Mouse (Mus musculus) kidney, embryonic 15.5 days (tissue): ENCODE measurements at regions not wholly inside any gene's neighbourhood (a gene's known extent, or its start where the extent isn't known, plus 50 kb on each side); places are given as distances from the start of the nearest gene placed in this dataset.
A peak's percentile ranks its signal among the peaks of the same experiment; 100 is the strongest.

Experiments used
- ATAC-seq: fragments of 200-750 bp; cut with Nextera tagmentation; replicated peaks from 2 replicates; pipeline ENCODE4 v1.8.0; 2017; ENCODE audit warnings: moderate TSS enrichment; ENCODE audit not compliant: low FRiP score
- H3K27ac ChIP-seq: fragments of 300-500 bp; sonication (generic); 2 replicates; pipeline ENCODE4 v1.5.1; 2015; ENCODE audit warnings: mild to moderate bottlenecking, inconsistent platforms
- H3K27me3 ChIP-seq: fragments of 300-500 bp; sonication (generic); 2 replicates; pipeline ENCODE4 v1.6.1; 2015; ENCODE audit warnings: inconsistent platforms
- H3K36me3 ChIP-seq: fragments of 300-500 bp; sonication (generic); 2 replicates; pipeline ENCODE4 v1.6.1; 2015; ENCODE audit warnings: inconsistent platforms
- H3K4me1 ChIP-seq: fragments of 300-500 bp; sonication (generic); 2 replicates; pipeline ENCODE4 v1.6.1; 2015; ENCODE audit warnings: inconsistent platforms
- H3K4me2 ChIP-seq: fragments of 300-500 bp; sonication (generic); 2 replicates; pipeline ENCODE4 v1.6.1; 2015; ENCODE audit warnings: moderate library complexity, mild to moderate bottlenecking, inconsistent platforms
- H3K4me3 ChIP-seq: fragments of 300-500 bp; sonication (generic); replicated peaks from 2 replicates; pipeline ENCODE4 v1.5.1; 2015; ENCODE audit warnings: mild to moderate bottlenecking, inconsistent platforms
- H3K9ac ChIP-seq: fragments of 300-500 bp; sonication (generic); 2 replicates; pipeline ENCODE4 v1.6.1; 2015; ENCODE audit warnings: mild to moderate bottlenecking, inconsistent platforms
- H3K9me3 ChIP-seq: fragments of 300-500 bp; sonication (generic); replicated peaks from 2 replicates; pipeline ENCODE4 v1.6.1; 2016; ENCODE audit warnings: inconsistent platforms
- WGBS: fragments of 180-500 bp; shearing (Covaris S2); methylation state at CpG from one replicate; pipeline ENCODE4 v1.1.7; 2015; ENCODE audit warnings: mixed read lengths; 5-methylcytosine and 5-hydroxymethylcytosine counted together

DNA sequence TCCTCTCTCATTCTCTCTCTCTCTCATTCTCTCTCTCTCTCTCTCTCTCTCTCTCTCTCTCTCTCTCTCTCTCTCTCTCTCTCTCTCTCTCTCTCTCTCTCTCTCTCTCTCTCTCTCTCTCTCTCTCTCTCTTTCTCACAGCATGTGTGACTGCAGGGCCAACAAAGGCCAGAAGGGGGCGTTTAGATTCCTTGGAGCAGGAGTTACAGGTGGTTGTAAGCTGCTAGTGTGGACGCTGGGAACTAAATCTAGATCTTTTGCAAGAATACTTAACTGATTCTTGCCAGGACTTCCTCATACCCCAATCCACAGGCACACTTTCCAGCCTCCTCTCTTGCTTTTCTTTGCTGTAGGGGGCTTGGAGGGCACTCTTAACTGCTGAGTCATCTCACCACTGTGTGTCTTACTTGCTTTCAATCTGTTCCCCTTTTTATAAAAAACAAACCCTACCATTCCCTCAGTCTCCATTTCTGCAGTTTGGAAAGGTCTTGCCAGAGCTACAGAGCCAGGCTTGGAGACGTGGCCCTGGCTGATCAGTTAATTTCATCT, 154.4 kb upstream of the Cxcr4 start:
- no peak overlapping the region for H3K27ac ChIP-seq
- H3K27me3 ChIP-seq, result no peaks in the 10 kb centered on the region
- no peak overlapping the region for H3K4me2 ChIP-seq
- no peaks in the 10 kb centered on the region for H3K36me3 ChIP-seq
- no peak overlapping the region for H3K4me3 ChIP-seq
- H3K9me3 ChIP-seq, result no peaks in the 10 kb centered on the region
- H3K9ac ChIP-seq, result no peak overlapping the region
- WGBS, result 72% methylated on average over 3 of the region's 3 CpGs
- H3K4me1 ChIP-seq, result peaks cover 13% of the 10 kb centered on the region
- ATAC-seq, result no peak

DNA sequence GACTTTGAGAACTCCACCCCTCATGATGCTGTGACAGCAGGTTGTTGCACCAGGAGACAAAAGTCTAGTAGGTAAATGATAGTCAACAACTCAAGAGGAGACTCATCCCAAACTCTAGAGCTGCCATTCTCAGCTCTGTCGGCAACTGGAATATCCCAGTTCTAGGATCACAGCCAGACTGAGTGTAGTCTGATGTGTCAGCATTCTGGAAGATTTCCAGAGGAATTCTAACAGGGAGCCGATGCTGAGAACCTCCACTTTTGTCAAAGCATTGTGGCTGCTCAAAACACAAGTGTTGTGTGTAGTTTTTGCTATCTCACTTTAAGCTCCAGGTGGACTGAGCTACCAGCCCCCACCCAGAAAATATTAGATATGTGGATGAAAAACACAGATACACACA, 148.5 kb upstream of the Cxcr4 start:
- Histone ChIP-seq H3K27ac (no peak overlapping the region), H3K9me3 (no peaks in the 10 kb centered on the region), H3K4me3 (no peak overlapping the region), H3K36me3 (no peaks in the 10 kb centered on the region), H3K9ac (no peak overlapping the region), H3K4me2 (no peak overlapping the region), H3K27me3 (no peaks in the 10 kb centered on the region), H3K4me1 (no peaks in the 10 kb centered on the region)
- no peak for ATAC-seq
- WGBS, result 72% methylated on average over 2 of the region's 2 CpGs

DNA sequence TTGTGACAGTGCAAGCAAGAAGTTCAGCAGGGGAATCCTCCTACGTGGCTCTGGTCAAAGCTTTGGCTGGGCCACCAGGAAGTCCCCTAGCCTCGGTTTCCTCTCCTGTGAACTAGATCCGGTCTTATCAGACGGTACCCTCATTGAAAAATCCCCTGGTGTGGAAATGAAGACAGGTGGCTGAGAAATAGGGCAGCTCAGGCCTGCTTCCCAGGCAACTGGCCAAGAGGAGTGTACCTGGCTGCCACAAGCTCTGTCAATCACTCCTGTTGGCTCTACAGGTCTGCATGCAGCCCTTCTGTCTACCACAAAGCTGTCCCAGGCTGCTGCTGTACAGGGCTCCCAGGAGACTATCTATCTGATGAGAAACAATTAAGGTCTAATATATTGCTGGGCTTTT, 146.1 kb upstream of the Cxcr4 start:
- H3K4me1 ChIP-seq, result no peaks in the 10 kb centered on the region
- H3K4me3 ChIP-seq, result no peak overlapping the region
- no peak for ATAC-seq
- no peak overlapping the region for H3K27ac ChIP-seq
- H3K4me2 ChIP-seq, result no peak overlapping the region
- no peaks in the 10 kb centered on the region for H3K9me3 ChIP-seq
- no peaks in the 10 kb centered on the region for H3K36me3 ChIP-seq
- WGBS, result 86% methylated on average over 4 of the region's 4 CpGs
- H3K27me3 ChIP-seq, result no peaks in the 10 kb centered on the region
- H3K9ac ChIP-seq, result no peak overlapping the region

GRCm38 (mm10) chr1:128734857-128735256, 142.8 kb upstream of the Cxcr4 start:
- Histone ChIP-seq H3K9me3 (no peaks in the 10 kb centered on the region), H3K4me3 (no peak overlapping the region), H3K4me2 (no peak overlapping the region), H3K36me3 (no peaks in the 10 kb centered on the region), H3K9ac (no peak overlapping the region), H3K4me1 (no peaks in the 10 kb centered on the region), H3K27me3 (no peaks in the 10 kb centered on the region), H3K27ac (no peak overlapping the region)
- no peak for ATAC-seq
- 72% methylated on average over 2 of the region's 2 CpGs for WGBS

DNA sequence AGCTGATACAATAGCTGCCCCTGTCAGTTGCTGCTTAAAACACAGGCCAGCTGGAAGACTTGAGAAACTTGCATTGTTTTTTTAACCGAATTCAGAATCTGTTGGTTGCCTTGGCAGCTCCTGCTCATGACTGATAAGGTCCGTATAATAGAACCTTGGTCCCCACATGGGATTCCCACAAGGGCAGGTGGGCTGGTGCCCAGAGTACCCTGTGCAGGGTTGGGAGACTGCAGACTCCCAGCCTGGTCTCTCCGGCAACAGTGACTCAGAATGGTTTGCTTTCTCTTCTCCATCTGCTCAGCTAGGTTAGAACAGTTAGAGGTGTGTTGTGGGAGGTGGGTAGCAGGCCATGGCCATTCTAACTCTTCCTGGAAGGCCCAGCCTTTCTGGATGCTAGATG, 139.4 kb upstream of the Cxcr4 start:
- Histone ChIP-seq H3K4me2 (no peak overlapping the region), H3K4me1 (no peaks in the 10 kb centered on the region), H3K9me3 (no peaks in the 10 kb centered on the region), H3K27me3 (no peaks in the 10 kb centered on the region), H3K27ac (no peak overlapping the region), H3K4me3 (no peak overlapping the region), H3K9ac (no peak overlapping the region), H3K36me3 (no peaks in the 10 kb centered on the region)
- 77% methylated on average over 3 of the region's 3 CpGs for WGBS
- ATAC-seq, result no peak

- Histone ChIP-seq H3K4me1 (0 out of 2 replicates have a peak, but pooled peaks cover 3% of the 10 kb centered on the region), H3K4me2 (no peak overlapping the region), H3K27ac (no peak overlapping the region), H3K9ac (no peak overlapping the region), H3K9me3 (no peaks in the 10 kb centered on the region), H3K4me3 (no peak overlapping the region), H3K27me3 (no peaks in the 10 kb centered on the region), H3K36me3 (no peaks in the 10 kb centered on the region)
- no peak for ATAC-seq
- WGBS, result 66% methylated on average over 6 of the region's 6 CpGs
Observed at GRCm38 (mm10) chr1:128724433-128725091, 132.5 kb upstream of the Cxcr4 start.

GRCm38 (mm10) chr1:128723843-128724242, 131.8 kb upstream of the Cxcr4 start:
- H3K9me3 ChIP-seq, result no peaks in the 10 kb centered on the region
- 36% methylated on average over 3 of the region's 3 CpGs for WGBS
- no peak for ATAC-seq

GRCm38 (mm10) chr1:128722061-128722471, 130.0 kb upstream of the Cxcr4 start:
- H3K9me3 ChIP-seq, result no peaks in the 10 kb centered on the region
- H3K9ac ChIP-seq, result no peak overlapping the region
- no peak overlapping the region for H3K4me2 ChIP-seq
- WGBS, result 76% methylated on average over 2 of the region's 2 CpGs
- no peaks in the 10 kb centered on the region for H3K36me3 ChIP-seq
- no peak overlapping the region for H3K4me3 ChIP-seq
- no peak for ATAC-seq
- H3K27ac ChIP-seq, result no peak overlapping the region
- 0 out of 2 replicates have a peak, but pooled peaks cover 3% of the 10 kb centered on the region for H3K4me1 ChIP-seq
- no peaks in the 10 kb centered on the region for H3K27me3 ChIP-seq

More at GRCm38 (mm10) chr1:128723843-128724242, 131.8 kb upstream of the Cxcr4 start:
- 0 out of 2 replicates have a peak, but pooled peaks cover 3% of the 10 kb centered on the region for H3K4me1 ChIP-seq
- H3K36me3 ChIP-seq, result no peaks in the 10 kb centered on the region
- H3K27ac ChIP-seq, result no peak overlapping the region
- H3K27me3 ChIP-seq, result no peaks in the 10 kb centered on the region
- H3K4me2 ChIP-seq, result no peak overlapping the region
- H3K4me3 ChIP-seq, result no peak overlapping the region
- no peak overlapping the region for H3K9ac ChIP-seq

GRCm38 (mm10) chr1:128714843-128715242, 122.8 kb upstream of the Cxcr4 start:
- Histone ChIP-seq H3K9me3 (no peaks in the 10 kb centered on the region), H3K27me3 (no peaks in the 10 kb centered on the region), H3K4me2 (no peak overlapping the region), H3K9ac (no peak overlapping the region), H3K36me3 (no peaks in the 10 kb centered on the region), H3K4me1 (peaks cover 18% of the 10 kb centered on the region), H3K4me3 (no peak overlapping the region), H3K27ac (no peak overlapping the region)
- peak; percentile 49; the same call in 1 of the 2 replicates for ATAC-seq
- 27% methylated on average over 6 of the region's 6 CpGs for WGBS

GRCm38 (mm10) chr1:128712876-128713275, 120.8 kb upstream of the Cxcr4 start:
- no peak; the same call in 1 of the 2 replicates for ATAC-seq
- no peak overlapping the region for H3K9ac ChIP-seq
- H3K4me1 ChIP-seq, result peaks cover 18% of the 10 kb centered on the region
- H3K27me3 ChIP-seq, result no peaks in the 10 kb centered on the region
- H3K4me2 ChIP-seq, result no peak overlapping the region
- WGBS, result 65% methylated on average over 7 of the region's 7 CpGs
- no peaks in the 10 kb centered on the region for H3K9me3 ChIP-seq
- no peaks in the 10 kb centered on the region for H3K36me3 ChIP-seq
- H3K4me3 ChIP-seq, result no peak overlapping the region
- H3K27ac ChIP-seq, result no peak overlapping the region

DNA sequence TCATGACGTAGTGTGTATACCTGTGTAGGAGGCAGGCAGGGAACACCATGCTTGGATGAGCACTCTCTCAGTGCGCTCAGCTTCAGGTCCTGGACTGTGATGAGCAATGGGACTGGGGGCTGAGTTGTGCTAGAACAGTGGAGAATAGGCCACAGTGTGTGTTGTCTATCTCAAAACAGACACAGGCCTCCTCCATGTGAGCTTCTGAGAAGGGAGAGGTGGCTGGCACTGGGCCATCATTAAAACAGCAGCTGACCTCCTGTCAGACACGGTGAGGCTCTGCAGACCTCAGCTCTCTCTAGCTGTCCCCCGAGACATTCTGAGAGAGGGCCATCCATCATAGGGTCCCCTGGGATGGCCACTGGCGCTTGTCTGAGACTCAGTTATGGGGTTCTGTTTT, 119.0 kb upstream of the Cxcr4 start:
- no peak overlapping the region for H3K4me2 ChIP-seq
- no peak overlapping the region for H3K4me3 ChIP-seq
- ATAC-seq, result no peak
- no peak overlapping the region for H3K27ac ChIP-seq
- WGBS, result 56% methylated on average over 5 of the region's 5 CpGs
- no peak overlapping the region for H3K9ac ChIP-seq
- no peaks in the 10 kb centered on the region for H3K27me3 ChIP-seq
- peaks cover 18% of the 10 kb centered on the region for H3K4me1 ChIP-seq
- H3K9me3 ChIP-seq, result no peaks in the 10 kb centered on the region
- no peaks in the 10 kb centered on the region for H3K36me3 ChIP-seq

DNA sequence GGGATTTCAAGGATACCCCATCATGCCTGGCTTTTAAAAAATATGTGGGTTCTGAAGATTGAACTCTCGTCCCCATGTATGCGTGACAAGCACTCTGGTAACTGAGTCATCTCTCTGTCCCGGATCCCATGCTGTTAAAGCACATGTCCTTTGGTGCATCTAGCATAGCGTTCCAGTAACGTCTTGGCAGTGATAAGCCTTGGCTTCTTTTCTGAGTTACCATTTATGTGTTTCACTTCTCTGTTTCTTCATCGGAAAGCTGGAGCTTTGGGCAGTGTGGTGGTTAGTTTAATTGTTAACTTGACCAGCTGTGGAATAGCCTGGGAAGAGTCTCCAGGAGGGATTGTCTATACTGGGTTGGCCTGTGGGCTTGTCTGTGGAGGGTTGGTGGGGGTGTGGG, 115.7 kb upstream of the Cxcr4 start:
- Histone ChIP-seq H3K36me3 (no peaks in the 10 kb centered on the region), H3K4me2 (no peak overlapping the region), H3K4me1 (peaks cover 11% of the 10 kb centered on the region), H3K4me3 (no peak overlapping the region), H3K27ac (no peak overlapping the region), H3K27me3 (no peaks in the 10 kb centered on the region), H3K9me3 (no peaks in the 10 kb centered on the region), H3K9ac (no peak overlapping the region)
- WGBS, result 91% methylated on average over 6 of the region's 6 CpGs
- no peak for ATAC-seq

DNA sequence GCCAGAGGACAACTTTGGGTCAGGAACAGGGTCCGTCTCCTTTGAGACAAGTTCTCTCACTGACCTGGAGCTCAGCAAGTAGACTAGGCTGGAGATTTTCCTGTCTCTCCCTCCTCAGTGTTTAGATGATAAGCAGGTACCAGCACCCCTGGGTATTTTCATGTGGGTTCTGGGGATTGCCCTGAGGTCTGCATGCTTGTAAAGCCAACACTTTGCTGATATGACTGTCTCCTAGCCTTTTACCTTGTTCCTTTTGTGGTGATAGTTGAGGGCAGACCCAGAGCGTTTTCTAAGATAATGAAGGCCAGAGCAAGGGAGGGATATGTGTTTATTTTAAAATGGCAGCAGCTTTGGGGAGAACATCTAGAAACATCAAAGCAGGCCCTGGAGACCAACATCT, 114.1 kb upstream of the Cxcr4 start:
- no peak overlapping the region for H3K4me3 ChIP-seq
- H3K27me3 ChIP-seq, result no peaks in the 10 kb centered on the region
- no peak overlapping the region for H3K27ac ChIP-seq
- ATAC-seq, result no peak
- no peak overlapping the region for H3K9ac ChIP-seq
- H3K4me2 ChIP-seq, result no peak overlapping the region
- no peaks in the 10 kb centered on the region for H3K9me3 ChIP-seq
- no peaks in the 10 kb centered on the region for H3K36me3 ChIP-seq
- 0 out of 2 replicates have a peak, but pooled peaks cover 8% of the 10 kb centered on the region for H3K4me1 ChIP-seq
- 81% methylated on average over 2 of the region's 2 CpGs for WGBS
